Mouse (Mus musculus): ENCODE results near the gene Lsm11. TPM values are rescaled to one million over a fixed set of nuclear protein-coding genes. Genes with fewer than 3 reads are reported as not detected.

The Lsm11 gene
- polyA plus RNA-seq, 1 experiment from 2014 or later = 30.5 TPM

GRCm38 (mm10) chr11:45892861-45893360 lies 51.8 kb downstream of the Lsm11 start:
- Histone ChIP-seq H3K27ac (no peak overlapping the region), H3K27me3 (ENCODE audit: control insufficient read depth, insufficient read depth, low read length) (no peaks in the 10 kb centered on the region), H3K9me3 (ENCODE audit: control insufficient read depth, low read length) (no peaks in the 10 kb centered on the region), H3K9ac (no peak overlapping the region), H3K4me3 (replicated peaks; ENCODE audit: low read length) (no peak overlapping the region), H3K4me2 (replicated peaks) (no peak overlapping the region), H3K36me3 (replicated peaks; ENCODE audit: control insufficient read depth, insufficient read depth) (peaks cover 89% of the 10 kb centered on the region), H3K4me1 (replicated peaks; ENCODE audit: control insufficient read depth, insufficient read depth, low read length) (no peaks in the 10 kb centered on the region)
- DNase-seq (ENCODE audit: low spot score) (no peak), ATAC-seq (ENCODE audit: low FRiP score) (no peak)
- WGBS = 94% methylated on average over 5 of the region's 5 CpGs

- no peak for ATAC-seq (ENCODE audit: low FRiP score)
- 92% methylated on average over 20 of the region's 20 CpGs for WGBS
- peaks cover 80% of the 10 kb centered on the region for H3K36me3 ChIP-seq (replicated peaks; ENCODE audit: control insufficient read depth, insufficient read depth)
Measured at GRCm38 (mm10) chr11:45890423-45890822, 54.3 kb downstream of the Lsm11 start.

GRCm38 (mm10) chr11:45889981-45890380 lies 54.8 kb downstream of the Lsm11 start:
- no peaks in the 10 kb centered on the region for H3K27me3 ChIP-seq (ENCODE audit: control insufficient read depth, insufficient read depth, low read length)
- no peak overlapping the region for H3K9ac ChIP-seq
- H3K36me3 ChIP-seq (replicated peaks; ENCODE audit: control insufficient read depth, insufficient read depth) = peaks cover 79% of the 10 kb centered on the region
- no peaks in the 10 kb centered on the region for H3K9me3 ChIP-seq (ENCODE audit: control insufficient read depth, low read length)
- H3K4me2 ChIP-seq (replicated peaks) = no peak overlapping the region
- DNase-seq (ENCODE audit: low spot score) = no peak
- 88% methylated on average over 3 of the region's 3 CpGs for WGBS
- H3K27ac ChIP-seq = no peak overlapping the region
- H3K4me3 ChIP-seq (replicated peaks; ENCODE audit: low read length) = no peak overlapping the region
- no peak for ATAC-seq (ENCODE audit: low FRiP score)
- H3K4me1 ChIP-seq (replicated peaks; ENCODE audit: control insufficient read depth, insufficient read depth, low read length) = 0 out of 2 replicates have a peak, but pooled peaks cover 5% of the 10 kb centered on the region

More at GRCm38 (mm10) chr11:45890423-45890822, 54.3 kb downstream of the Lsm11 start:
- H3K27me3 ChIP-seq (ENCODE audit: control insufficient read depth, insufficient read depth, low read length) = no peaks in the 10 kb centered on the region
- DNase-seq (ENCODE audit: low spot score) = no peak
- H3K4me3 ChIP-seq (replicated peaks; ENCODE audit: low read length) = no peak overlapping the region
- H3K4me2 ChIP-seq (replicated peaks) = no peak overlapping the region
- no peaks in the 10 kb centered on the region for H3K9me3 ChIP-seq (ENCODE audit: control insufficient read depth, low read length)
- H3K27ac ChIP-seq = no peak overlapping the region
- 0 out of 2 replicates have a peak, but pooled peaks cover 5% of the 10 kb centered on the region for H3K4me1 ChIP-seq (replicated peaks; ENCODE audit: control insufficient read depth, insufficient read depth, low read length)
- no peak overlapping the region for H3K9ac ChIP-seq

- Histone ChIP-seq H3K27me3 (ENCODE audit: control insufficient read depth, insufficient read depth, low read length) (no peaks in the 10 kb centered on the region), H3K4me2 (replicated peaks) (no peak overlapping the region), H3K27ac (no peak overlapping the region), H3K9me3 (ENCODE audit: control insufficient read depth, low read length) (no peaks in the 10 kb centered on the region), H3K9ac (no peak overlapping the region), H3K4me3 (replicated peaks; ENCODE audit: low read length) (no peak overlapping the region), H3K4me1 (replicated peaks; ENCODE audit: control insufficient read depth, insufficient read depth, low read length) (0 out of 2 replicates have a peak, but pooled peaks cover 5% of the 10 kb centered on the region), H3K36me3 (replicated peaks; ENCODE audit: control insufficient read depth, insufficient read depth) (peaks cover 69% of the 10 kb centered on the region)
- ATAC-seq (ENCODE audit: low FRiP score) = no peak
- 92% methylated on average over 9 of the region's 9 CpGs for WGBS
- DNase-seq (ENCODE audit: low spot score) = no peak
Measured at GRCm38 (mm10) chr11:45888471-45889030, 56.2 kb downstream of the Lsm11 start.

- no peak overlapping the region for H3K4me2 ChIP-seq (replicated peaks)
- H3K27me3 ChIP-seq (ENCODE audit: control insufficient read depth, insufficient read depth, low read length) = no peaks in the 10 kb centered on the region
- no peak overlapping the region for H3K4me3 ChIP-seq (replicated peaks; ENCODE audit: low read length)
- DNase-seq (ENCODE audit: low spot score) = no peak
- peak overlapping the region; percentile 18; the same call in 1 of the 2 replicates for H3K27ac ChIP-seq
- H3K9me3 ChIP-seq (ENCODE audit: control insufficient read depth, low read length) = no peaks in the 10 kb centered on the region
- no peak overlapping the region for H3K9ac ChIP-seq
- peaks cover 50% of the 10 kb centered on the region for H3K36me3 ChIP-seq (replicated peaks; ENCODE audit: control insufficient read depth, insufficient read depth)
- 56% methylated on average over 5 of the region's 5 CpGs for WGBS
- ATAC-seq (ENCODE audit: low FRiP score) = peak; percentile 59; the same call in 1 of the 2 replicates
- peaks cover 9% of the 10 kb centered on the region; the same call in 1 of the 2 replicates for H3K4me1 ChIP-seq (replicated peaks; ENCODE audit: control insufficient read depth, insufficient read depth, low read length)
Measured at GRCm38 (mm10) chr11:45886596-45886995, 58.1 kb downstream of the Lsm11 start.

- ATAC-seq (ENCODE audit: low FRiP score) (no peak), DNase-seq (ENCODE audit: low spot score) (no peak)
- WGBS = 66% methylated on average over 5 of the region's 5 CpGs
- H3K9ac ChIP-seq = no peak overlapping the region
- H3K36me3 ChIP-seq (replicated peaks; ENCODE audit: control insufficient read depth, insufficient read depth) = peaks cover 42% of the 10 kb centered on the region
- H3K27ac ChIP-seq = no peak overlapping the region
- H3K4me2 ChIP-seq (replicated peaks) = no peak overlapping the region
- peaks cover 10% of the 10 kb centered on the region; the same call in 1 of the 2 replicates for H3K4me1 ChIP-seq (replicated peaks; ENCODE audit: control insufficient read depth, insufficient read depth, low read length)
- H3K4me3 ChIP-seq (replicated peaks; ENCODE audit: low read length) = no peak overlapping the region
- no peaks in the 10 kb centered on the region for H3K27me3 ChIP-seq (ENCODE audit: control insufficient read depth, insufficient read depth, low read length)
- no peaks in the 10 kb centered on the region for H3K9me3 ChIP-seq (ENCODE audit: control insufficient read depth, low read length)
Measured at GRCm38 (mm10) chr11:45885606-45886230, 59.0 kb downstream of the Lsm11 start.

GRCm38 (mm10) chr11:45884029-45884428 lies 60.7 kb downstream of the Lsm11 start:
- no peak overlapping the region for H3K9ac ChIP-seq
- no peak overlapping the region for H3K4me2 ChIP-seq (replicated peaks)
- H3K36me3 ChIP-seq (replicated peaks; ENCODE audit: control insufficient read depth, insufficient read depth) = peaks cover 25% of the 10 kb centered on the region; the same call in 1 of the 2 replicates
- no peak overlapping the region for H3K4me3 ChIP-seq (replicated peaks; ENCODE audit: low read length)
- peaks cover 16% of the 10 kb centered on the region; the same call in 1 of the 2 replicates for H3K4me1 ChIP-seq (replicated peaks; ENCODE audit: control insufficient read depth, insufficient read depth, low read length)
- H3K9me3 ChIP-seq (ENCODE audit: control insufficient read depth, low read length) = no peaks in the 10 kb centered on the region
- H3K27ac ChIP-seq = no peak overlapping the region
- WGBS = 63% methylated on average over 4 of the region's 4 CpGs
- DNase-seq (ENCODE audit: low spot score) (peak; percentile 86), ATAC-seq (ENCODE audit: low FRiP score) (no peak)
- no peaks in the 10 kb centered on the region for H3K27me3 ChIP-seq (ENCODE audit: control insufficient read depth, insufficient read depth, low read length)

GRCm38 (mm10) chr11:45883270-45883931 lies 61.3 kb downstream of the Lsm11 start:
- Histone ChIP-seq H3K9ac (no peak overlapping the region), H3K9me3 (ENCODE audit: control insufficient read depth, low read length) (no peaks in the 10 kb centered on the region), H3K4me3 (replicated peaks; ENCODE audit: low read length) (no peak overlapping the region), H3K4me2 (replicated peaks) (no peak overlapping the region), H3K4me1 (replicated peaks; ENCODE audit: control insufficient read depth, insufficient read depth, low read length) (peaks cover 16% of the 10 kb centered on the region; the same call in 1 of the 2 replicates), H3K36me3 (replicated peaks; ENCODE audit: control insufficient read depth, insufficient read depth) (peaks cover 19% of the 10 kb centered on the region; the same call in 1 of the 2 replicates), H3K27ac (no peak overlapping the region), H3K27me3 (ENCODE audit: control insufficient read depth, insufficient read depth, low read length) (no peaks in the 10 kb centered on the region)
- DNase-seq (ENCODE audit: low spot score) (no peak), ATAC-seq (ENCODE audit: low FRiP score) (no peak)
- 57% methylated on average over 8 of the region's 8 CpGs for whole genome bisulfite sequencing

- no peak overlapping the region for H3K4me3 ChIP-seq (replicated peaks; ENCODE audit: low read length)
- ATAC-seq (ENCODE audit: low FRiP score) (peak; percentile 70; the same call in 1 of the 2 replicates), DNase-seq (ENCODE audit: low spot score) (peak; percentile 53)
- H3K9me3 ChIP-seq (ENCODE audit: control insufficient read depth, low read length) = no peaks in the 10 kb centered on the region
- 0 out of 2 replicates have a peak, but pooled peaks cover 8% of the 10 kb centered on the region for H3K36me3 ChIP-seq (replicated peaks; ENCODE audit: control insufficient read depth, insufficient read depth)
- WGBS = 32% methylated on average over 5 of the region's 5 CpGs
- H3K4me2 ChIP-seq (replicated peaks) = no peak overlapping the region
- H3K27ac ChIP-seq = no peak overlapping the region
- no peak overlapping the region for H3K9ac ChIP-seq
- H3K27me3 ChIP-seq (ENCODE audit: control insufficient read depth, insufficient read depth, low read length) = no peaks in the 10 kb centered on the region
- peaks cover 15% of the 10 kb centered on the region; the same call in 1 of the 2 replicates for H3K4me1 ChIP-seq (replicated peaks; ENCODE audit: control insufficient read depth, insufficient read depth, low read length)
Measured at GRCm38 (mm10) chr11:45881683-45882068, 63.1 kb downstream of the Lsm11 start.
